Mouse (Mus musculus): ENCODE measurements around the gene Gm20388. TPM values are rescaled to one million over a fixed set of nuclear protein-coding genes. Genes with fewer than 3 reads are reported as not detected.

The Gm20388 gene
- polyA plus RNA-seq, 1 experiment from 2014 or later = 2.5 TPM

- Histone ChIP-seq H3K27ac (peak within 1 kb of the TSS; percentile 88), H3K4me3 (peak within 1 kb of the TSS; percentile 81), H3K36me3 (peaks cover 64% of the 10 kb centered on the region), H3K4me1 (peaks cover 29% of the 10 kb centered on the region), H3K9me3 (replicated peaks) (no peaks in the 10 kb centered on the region), H3K27me3 (ENCODE audit: low read depth, poor library complexity, severe bottlenecking) (no peaks in the 10 kb centered on the region)
- WGBS = under 1% methylated on average over 85 of the region's 103 CpGs
- DNase-seq (ENCODE audit: low spot score) = peak; percentile 98
These were observed 2565.1 kb downstream of the Gm20388 start, which contains the start of the genes Rnf166 and Ctu2 for GRCm38 (mm10) chr8:122475580-122476320. Rnf166 (minus strand) TSS chr8:122476064. Ctu2 (plus strand) TSS chr8:122476143.

GRCm38 (mm10) chr8:122482448-122482847 is 2571.8 kb downstream of the Gm20388 start:
- DNase-seq (ENCODE audit: low spot score) = no peak
- 98% methylated on average over 8 of the region's 8 CpGs for WGBS
- Histone ChIP-seq H3K4me1 (peaks cover 1% of the 10 kb centered on the region; the same call in 1 of the 2 replicates), H3K9me3 (replicated peaks) (no peaks in the 10 kb centered on the region), H3K36me3 (peaks cover 100% of the 10 kb centered on the region), H3K4me3 (no peak overlapping the region), H3K27me3 (ENCODE audit: low read depth, poor library complexity, severe bottlenecking) (no peaks in the 10 kb centered on the region), H3K27ac (no peak overlapping the region)

- no peaks in the 10 kb centered on the region for H3K4me1 ChIP-seq
- peaks cover 100% of the 10 kb centered on the region for H3K36me3 ChIP-seq
- 99% methylated on average over 7 of the region's 7 CpGs for WGBS
- no peaks in the 10 kb centered on the region for H3K27me3 ChIP-seq (ENCODE audit: low read depth, poor library complexity, severe bottlenecking)
- no peak overlapping the region for H3K27ac ChIP-seq
- H3K4me3 ChIP-seq = no peak overlapping the region
- no peak for DNase-seq (ENCODE audit: low spot score)
- no peaks in the 10 kb centered on the region for H3K9me3 ChIP-seq (replicated peaks)
These were observed 2573.2 kb downstream of the Gm20388 start for GRCm38 (mm10) chr8:122483877-122484276.

GRCm38 (mm10) chr8:122484831-122485230 is 2574.2 kb downstream of the Gm20388 start:
- no peak overlapping the region for H3K4me3 ChIP-seq
- no peaks in the 10 kb centered on the region for H3K9me3 ChIP-seq (replicated peaks)
- no peaks in the 10 kb centered on the region for H3K27me3 ChIP-seq (ENCODE audit: low read depth, poor library complexity, severe bottlenecking)
- no peak for DNase-seq (ENCODE audit: low spot score)
- WGBS = 91% methylated on average over 12 of the region's 12 CpGs
- no peaks in the 10 kb centered on the region for H3K4me1 ChIP-seq
- no peak overlapping the region for H3K27ac ChIP-seq
- peaks cover 100% of the 10 kb centered on the region for H3K36me3 ChIP-seq

- WGBS = 96% methylated on average over 9 of the region's 9 CpGs
- Histone ChIP-seq H3K4me3 (no peak overlapping the region), H3K27me3 (ENCODE audit: low read depth, poor library complexity, severe bottlenecking) (no peaks in the 10 kb centered on the region), H3K27ac (no peak overlapping the region), H3K4me1 (no peaks in the 10 kb centered on the region), H3K9me3 (replicated peaks) (no peaks in the 10 kb centered on the region), H3K36me3 (peaks cover 94% of the 10 kb centered on the region)
- DNase-seq (ENCODE audit: low spot score) = no peak
These were observed 2577.7 kb downstream of the Gm20388 start for GRCm38 (mm10) chr8:122488387-122488786.

- WGBS = 90% methylated on average over 12 of the region's 12 CpGs
- no peak for DNase-seq (ENCODE audit: low spot score)
These were observed 2586.5 kb downstream of the Gm20388 start for GRCm38 (mm10) chr8:122497016-122497734.

GRCm38 (mm10) chr8:122497912-122498311 is 2587.3 kb downstream of the Gm20388 start:
- peaks cover 8% of the 10 kb centered on the region for H3K4me1 ChIP-seq
- WGBS = 75% methylated on average over 17 of the region's 17 CpGs
- H3K27me3 ChIP-seq (ENCODE audit: low read depth, poor library complexity, severe bottlenecking) = no peaks in the 10 kb centered on the region
- no peak overlapping the region for H3K27ac ChIP-seq
- H3K9me3 ChIP-seq (replicated peaks) = no peaks in the 10 kb centered on the region
- H3K36me3 ChIP-seq = peaks cover 83% of the 10 kb centered on the region
- H3K4me3 ChIP-seq = no peak overlapping the region
- no peak for DNase-seq (ENCODE audit: low spot score)

More at GRCm38 (mm10) chr8:122497016-122497734, 2586.5 kb downstream of the Gm20388 start:
- Histone ChIP-seq H3K36me3 (peaks cover 91% of the 10 kb centered on the region), H3K27me3 (ENCODE audit: low read depth, poor library complexity, severe bottlenecking) (no peaks in the 10 kb centered on the region), H3K27ac (no peak overlapping the region), H3K4me3 (no peak overlapping the region), H3K4me1 (peaks cover 6% of the 10 kb centered on the region), H3K9me3 (replicated peaks) (no peaks in the 10 kb centered on the region)

GRCm38 (mm10) chr8:122500856-122501255 is 2590.2 kb downstream of the Gm20388 start:
- Histone ChIP-seq H3K27ac (no peak overlapping the region), H3K4me1 (peaks cover 21% of the 10 kb centered on the region), H3K27me3 (ENCODE audit: low read depth, poor library complexity, severe bottlenecking) (no peaks in the 10 kb centered on the region), H3K36me3 (peaks cover 63% of the 10 kb centered on the region), H3K9me3 (replicated peaks) (no peaks in the 10 kb centered on the region), H3K4me3 (no peak overlapping the region)
- peak; percentile 89 for DNase-seq (ENCODE audit: low spot score)
- WGBS = 37% methylated on average over 10 of the region's 10 CpGs

- Histone ChIP-seq H3K9me3 (replicated peaks) (no peaks in the 10 kb centered on the region), H3K36me3 (peaks cover 27% of the 10 kb centered on the region), H3K4me3 (no peak overlapping the region), H3K27ac (0 out of 2 replicates have a peak overlapping the region, but pooled peaks have one; percentile 33), H3K27me3 (ENCODE audit: low read depth, poor library complexity, severe bottlenecking) (no peaks in the 10 kb centered on the region), H3K4me1 (peaks cover 40% of the 10 kb centered on the region)
- WGBS = 84% methylated on average over 16 of the region's 16 CpGs
- DNase-seq (ENCODE audit: low spot score) = no peak
These were observed 2600.9 kb downstream of the Gm20388 start for GRCm38 (mm10) chr8:122511552-122511951.

- H3K9me3 ChIP-seq (replicated peaks) = no peaks in the 10 kb centered on the region
- peaks cover 25% of the 10 kb centered on the region for H3K36me3 ChIP-seq
- H3K4me1 ChIP-seq = peaks cover 48% of the 10 kb centered on the region
- no peaks in the 10 kb centered on the region for H3K27me3 ChIP-seq (ENCODE audit: low read depth, poor library complexity, severe bottlenecking)
- DNase-seq (ENCODE audit: low spot score) = no peak
- H3K4me3 ChIP-seq = no peak overlapping the region
- peak overlapping the region; percentile 43; the same call in 1 of the 2 replicates for H3K27ac ChIP-seq
- 80% methylated on average over 7 of the region's 7 CpGs for WGBS
These were observed 2601.8 kb downstream of the Gm20388 start for GRCm38 (mm10) chr8:122512392-122512791.

GRCm38 (mm10) chr8:122515699-122516098 is 2605.1 kb downstream of the Gm20388 start:
- Histone ChIP-seq H3K27me3 (ENCODE audit: low read depth, poor library complexity, severe bottlenecking) (no peaks in the 10 kb centered on the region), H3K27ac (0 out of 2 replicates have a peak overlapping the region, but pooled peaks have one; percentile 1), H3K36me3 (peaks cover 17% of the 10 kb centered on the region), H3K4me3 (no peak overlapping the region), H3K9me3 (replicated peaks) (no peaks in the 10 kb centered on the region), H3K4me1 (peaks cover 70% of the 10 kb centered on the region)
- 95% methylated on average over 14 of the region's 14 CpGs for WGBS
- DNase-seq (ENCODE audit: low spot score) = no peak

GRCm38 (mm10) chr8:122517541-122518190 is 2607.0 kb downstream of the Gm20388 start:
- Histone ChIP-seq H3K4me1 (peaks cover 57% of the 10 kb centered on the region), H3K9me3 (replicated peaks) (no peaks in the 10 kb centered on the region), H3K27me3 (ENCODE audit: low read depth, poor library complexity, severe bottlenecking) (no peaks in the 10 kb centered on the region), H3K4me3 (peak overlapping the region; percentile 20; the same call in 1 of the 2 replicates), H3K36me3 (peaks cover 10% of the 10 kb centered on the region), H3K27ac (peak overlapping the region; percentile 90)
- DNase-seq (ENCODE audit: low spot score) = peak; percentile 52
- 17% methylated on average over 6 of the region's 6 CpGs for WGBS
